Mouse (Mus musculus): ENCODE results near the gene Cct8. TPM values are rescaled to one million over a fixed set of nuclear protein-coding genes. Genes with fewer than 3 reads are reported as not detected.
A peak's percentile ranks its signal among the peaks of the same experiment; 100 is the strongest.

The Cct8 gene
- polyA plus RNA-seq (2014; fragmentation: Nextera tagmentation; extraction: Ambion mirVana): 410 and 431 TPM in 2 replicates

GRCm38 (mm10) chr16:87495716-87496447 is at the start of gene Cct8:
Gene Cct8 (minus strand): TSS chr16:87495873.
- Histone ChIP-seq H3K27me3 (ENCODE audit: control insufficient read depth, insufficient read depth, low read length) (no peaks in the 10 kb centered on the region), H3K4me2 (ENCODE audit: low read depth, low read length) (peak within 1 kb of the TSS; percentile 89), H3K9ac (replicated peaks; ENCODE audit: low read depth, low read length) (peak within 1 kb of the TSS; percentile 91), H3K9me3 (ENCODE audit: control insufficient read depth, low read length) (no peaks in the 10 kb centered on the region), H3K27ac (ENCODE audit: low read depth, low read length) (peak within 1 kb of the TSS; percentile 85), H3K4me3 (ENCODE audit: low read depth, low read length) (peak within 1 kb of the TSS; percentile 91), H3K4me1 (ENCODE audit: control insufficient read depth, insufficient read depth, low read length) (peaks cover 10% of the 10 kb centered on the region), H3K36me3 (ENCODE audit: control insufficient read depth, insufficient read depth, low read length) (peaks cover 8% of the 10 kb centered on the region)
- ATAC-seq (ENCODE audit: low read depth): peak; percentile 96
- WGBS: under 1% methylated on average over 48 of the region's 48 CpGs

- Histone ChIP-seq H3K9ac (replicated peaks; ENCODE audit: low read depth, low read length) (no peak overlapping the region), H3K4me3 (ENCODE audit: low read depth, low read length) (no peak overlapping the region), H3K4me2 (ENCODE audit: low read depth, low read length) (no peak overlapping the region), H3K27ac (ENCODE audit: low read depth, low read length) (no peak overlapping the region), H3K4me1 (ENCODE audit: control insufficient read depth, insufficient read depth, low read length) (no peaks in the 10 kb centered on the region), H3K9me3 (ENCODE audit: control insufficient read depth, low read length) (no peaks in the 10 kb centered on the region), H3K27me3 (ENCODE audit: control insufficient read depth, insufficient read depth, low read length) (no peaks in the 10 kb centered on the region), H3K36me3 (ENCODE audit: control insufficient read depth, insufficient read depth, low read length) (no peaks in the 10 kb centered on the region)
- ATAC-seq (ENCODE audit: low read depth): no peak
- 76% methylated on average over 10 of the region's 10 CpGs for WGBS
Measured at GRCm38 (mm10) chr16:87528755-87529154, 33.1 kb upstream of the Cct8 start.

DNA sequence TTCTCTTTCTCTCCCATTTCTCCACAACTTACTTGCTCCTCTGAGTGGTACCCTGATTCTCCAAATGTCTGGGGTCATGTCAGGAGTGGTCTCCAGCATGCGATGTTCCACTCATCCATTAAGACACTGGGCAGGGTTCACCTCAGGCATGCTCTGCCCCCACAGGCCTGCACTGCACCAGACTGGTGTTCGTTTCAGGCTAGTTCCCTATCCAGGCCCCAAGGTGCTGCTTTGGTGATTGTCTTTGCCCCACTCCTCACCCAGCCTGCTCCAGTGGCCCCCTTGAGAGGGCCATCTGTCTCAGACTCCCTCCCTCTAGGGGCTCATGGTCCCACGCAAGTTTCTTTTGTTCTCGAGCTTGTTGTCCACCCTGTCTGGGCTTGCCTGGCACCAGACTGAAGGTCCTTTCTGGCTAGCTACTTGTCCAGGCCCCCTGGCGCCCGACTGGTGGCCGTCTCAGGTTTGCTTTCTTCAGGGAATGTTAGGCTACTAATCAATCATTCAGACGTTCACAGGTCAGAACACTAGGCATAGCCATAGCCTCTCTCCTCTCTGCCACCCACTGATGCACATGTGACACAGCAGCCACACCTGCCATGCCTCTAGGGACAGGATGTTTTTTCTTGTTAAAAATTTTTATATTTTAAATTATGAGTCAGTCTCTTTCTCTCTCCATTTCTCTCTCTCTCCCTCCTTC is 32.0 kb upstream of the Cct8 start:
- no peaks in the 10 kb centered on the region for H3K36me3 ChIP-seq (ENCODE audit: control insufficient read depth, insufficient read depth, low read length)
- H3K4me1 ChIP-seq (ENCODE audit: control insufficient read depth, insufficient read depth, low read length): no peaks in the 10 kb centered on the region
- no peak overlapping the region for H3K4me2 ChIP-seq (ENCODE audit: low read depth, low read length)
- WGBS: 59% methylated on average over 8 of the region's 8 CpGs
- no peak overlapping the region for H3K4me3 ChIP-seq (ENCODE audit: low read depth, low read length)
- ATAC-seq (ENCODE audit: low read depth): no peak
- no peaks in the 10 kb centered on the region for H3K27me3 ChIP-seq (ENCODE audit: control insufficient read depth, insufficient read depth, low read length)
- H3K9ac ChIP-seq (replicated peaks; ENCODE audit: low read depth, low read length): no peak overlapping the region
- no peak overlapping the region for H3K27ac ChIP-seq (ENCODE audit: low read depth, low read length)
- no peaks in the 10 kb centered on the region for H3K9me3 ChIP-seq (ENCODE audit: control insufficient read depth, low read length)

DNA sequence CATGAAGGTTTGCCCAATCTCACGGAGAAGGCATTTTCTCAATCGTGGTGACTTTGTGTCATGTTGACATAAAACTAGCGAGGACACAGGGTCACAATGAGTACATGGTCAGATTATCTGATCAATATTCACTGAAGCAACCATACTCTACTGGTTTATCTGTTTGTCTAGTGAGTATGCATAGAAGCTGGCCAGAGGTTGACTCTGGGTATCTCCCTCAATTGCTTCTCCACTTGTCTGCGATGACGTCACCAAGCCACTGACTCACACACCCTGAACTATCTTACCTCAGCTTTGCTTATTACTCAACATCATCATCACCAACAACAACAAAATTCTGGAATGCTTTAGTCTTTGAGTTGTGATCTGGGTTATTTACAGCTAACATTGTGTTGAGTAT is 28.6 kb upstream of the Cct8 start:
- Histone ChIP-seq H3K4me3 (ENCODE audit: low read depth, low read length) (no peak overlapping the region), H3K27ac (ENCODE audit: low read depth, low read length) (no peak overlapping the region), H3K9ac (replicated peaks; ENCODE audit: low read depth, low read length) (no peak overlapping the region), H3K36me3 (ENCODE audit: control insufficient read depth, insufficient read depth, low read length) (no peaks in the 10 kb centered on the region), H3K4me2 (ENCODE audit: low read depth, low read length) (no peak overlapping the region), H3K4me1 (ENCODE audit: control insufficient read depth, insufficient read depth, low read length) (no peaks in the 10 kb centered on the region), H3K27me3 (ENCODE audit: control insufficient read depth, insufficient read depth, low read length) (no peaks in the 10 kb centered on the region), H3K9me3 (ENCODE audit: control insufficient read depth, low read length) (no peaks in the 10 kb centered on the region)
- no peak for ATAC-seq (ENCODE audit: low read depth)
- WGBS: 94% methylated on average over 5 of the region's 5 CpGs

DNA sequence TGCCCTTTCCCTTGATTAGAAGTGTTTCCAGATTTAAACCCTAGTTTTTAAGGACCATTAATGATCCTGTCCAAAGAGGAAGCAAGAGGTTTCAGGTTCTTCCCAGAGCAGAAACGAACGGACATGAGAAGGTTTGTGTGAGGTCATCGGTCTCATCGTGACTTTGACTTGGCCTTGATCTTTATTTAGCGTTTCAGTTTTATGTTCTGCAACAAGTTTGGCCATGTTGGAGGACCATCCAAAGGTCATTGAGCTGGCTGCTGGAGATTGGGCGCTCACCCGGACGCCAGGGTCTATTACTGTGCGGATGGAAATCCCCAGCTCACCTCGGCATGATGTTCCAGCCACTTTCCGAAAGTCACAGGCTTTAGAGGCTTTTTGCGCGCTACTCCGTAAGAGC is 16.7 kb upstream of the Cct8 start:
- WGBS: 95% methylated on average over 14 of the region's 14 CpGs
- H3K27ac ChIP-seq (ENCODE audit: low read depth, low read length): no peak overlapping the region
- no peaks in the 10 kb centered on the region for H3K9me3 ChIP-seq (ENCODE audit: control insufficient read depth, low read length)
- H3K4me1 ChIP-seq (ENCODE audit: control insufficient read depth, insufficient read depth, low read length): no peaks in the 10 kb centered on the region
- no peak for ATAC-seq (ENCODE audit: low read depth)
- no peak overlapping the region for H3K9ac ChIP-seq (replicated peaks; ENCODE audit: low read depth, low read length)
- no peak overlapping the region for H3K4me3 ChIP-seq (ENCODE audit: low read depth, low read length)
- H3K27me3 ChIP-seq (ENCODE audit: control insufficient read depth, insufficient read depth, low read length): no peaks in the 10 kb centered on the region
- H3K36me3 ChIP-seq (ENCODE audit: control insufficient read depth, insufficient read depth, low read length): no peaks in the 10 kb centered on the region
- no peak overlapping the region for H3K4me2 ChIP-seq (ENCODE audit: low read depth, low read length)

DNA sequence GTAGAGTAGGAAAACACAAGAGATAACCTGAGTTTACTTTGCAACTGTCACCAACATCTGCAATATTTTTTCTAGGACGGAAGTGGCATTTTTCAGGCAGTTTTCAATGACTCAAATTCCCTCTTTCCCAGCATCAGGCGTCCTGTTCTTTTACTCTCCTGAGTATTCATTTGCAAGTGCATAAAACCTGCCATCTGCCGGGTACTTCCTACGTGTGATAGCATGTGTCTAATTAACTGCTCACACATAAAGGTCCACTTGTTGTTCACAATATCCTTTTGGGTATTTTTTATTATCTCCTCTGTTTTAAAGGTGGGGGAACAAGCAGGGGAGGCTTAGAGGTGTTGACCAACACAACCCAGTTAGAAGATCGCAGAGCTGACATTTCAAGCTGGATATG is 16.0 kb upstream of the Cct8 start:
- ATAC-seq (ENCODE audit: low read depth): no peak

GRCm38 (mm10) chr16:87501304-87502078 is 5.8 kb upstream of the Cct8 start:
- ATAC-seq (ENCODE audit: low read depth): no peak

More for the DNA sequence above, 16.0 kb upstream of the Cct8 start:
- Histone ChIP-seq H3K4me3 (ENCODE audit: low read depth, low read length) (no peak overlapping the region), H3K9me3 (ENCODE audit: control insufficient read depth, low read length) (no peaks in the 10 kb centered on the region), H3K27me3 (ENCODE audit: control insufficient read depth, insufficient read depth, low read length) (no peaks in the 10 kb centered on the region), H3K4me1 (ENCODE audit: control insufficient read depth, insufficient read depth, low read length) (no peaks in the 10 kb centered on the region), H3K4me2 (ENCODE audit: low read depth, low read length) (no peak overlapping the region), H3K36me3 (ENCODE audit: control insufficient read depth, insufficient read depth, low read length) (no peaks in the 10 kb centered on the region), H3K27ac (ENCODE audit: low read depth, low read length) (no peak overlapping the region), H3K9ac (replicated peaks; ENCODE audit: low read depth, low read length) (no peak overlapping the region)
- 50% methylated on average over 5 of the region's 5 CpGs for WGBS

GRCm38 (mm10) chr16:87499556-87499955 is 3.9 kb upstream of the Cct8 start:
- Histone ChIP-seq H3K36me3 (ENCODE audit: control insufficient read depth, insufficient read depth, low read length) (no peaks in the 10 kb centered on the region), H3K9me3 (ENCODE audit: control insufficient read depth, low read length) (no peaks in the 10 kb centered on the region), H3K4me3 (ENCODE audit: low read depth, low read length) (no peak overlapping the region), H3K4me2 (ENCODE audit: low read depth, low read length) (no peak overlapping the region), H3K4me1 (ENCODE audit: control insufficient read depth, insufficient read depth, low read length) (peaks cover 3% of the 10 kb centered on the region), H3K9ac (replicated peaks; ENCODE audit: low read depth, low read length) (no peak overlapping the region), H3K27ac (ENCODE audit: low read depth, low read length) (no peak overlapping the region), H3K27me3 (ENCODE audit: control insufficient read depth, insufficient read depth, low read length) (no peaks in the 10 kb centered on the region)
- WGBS: 60% methylated on average over 6 of the region's 6 CpGs
- ATAC-seq (ENCODE audit: low read depth): no peak

More at GRCm38 (mm10) chr16:87501304-87502078, 5.8 kb upstream of the Cct8 start:
- H3K9ac ChIP-seq (replicated peaks; ENCODE audit: low read depth, low read length): no peak overlapping the region
- H3K4me2 ChIP-seq (ENCODE audit: low read depth, low read length): no peak overlapping the region
- no peaks in the 10 kb centered on the region for H3K4me1 ChIP-seq (ENCODE audit: control insufficient read depth, insufficient read depth, low read length)
- H3K4me3 ChIP-seq (ENCODE audit: low read depth, low read length): no peak overlapping the region
- H3K27me3 ChIP-seq (ENCODE audit: control insufficient read depth, insufficient read depth, low read length): no peaks in the 10 kb centered on the region
- WGBS: 51% methylated on average over 13 of the region's 13 CpGs
- no peak overlapping the region for H3K27ac ChIP-seq (ENCODE audit: low read depth, low read length)
- no peaks in the 10 kb centered on the region for H3K9me3 ChIP-seq (ENCODE audit: control insufficient read depth, low read length)
- no peaks in the 10 kb centered on the region for H3K36me3 ChIP-seq (ENCODE audit: control insufficient read depth, insufficient read depth, low read length)

DNA sequence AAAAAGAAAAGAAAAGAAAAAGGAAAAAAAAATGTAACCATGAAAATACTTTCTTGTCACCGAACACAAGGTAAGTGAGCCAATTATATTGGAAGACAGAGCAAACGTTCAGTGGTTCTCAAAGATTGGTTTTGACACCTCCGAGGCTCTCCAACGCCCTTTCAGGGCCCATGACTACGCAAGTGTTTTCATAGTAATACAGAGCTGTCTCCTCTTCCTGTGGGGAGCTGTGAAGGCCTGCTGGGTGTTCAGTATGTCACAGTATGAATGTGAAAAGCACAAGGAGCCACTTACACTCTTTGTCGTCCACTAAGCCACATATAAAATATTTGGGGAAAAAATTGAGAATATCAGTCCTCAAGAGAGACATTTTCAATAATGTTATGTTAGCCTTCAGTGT is 1.5 kb upstream of the Cct8 start:
- no peak overlapping the region for H3K4me3 ChIP-seq (ENCODE audit: low read depth, low read length)
- no peak for ATAC-seq (ENCODE audit: low read depth)
- H3K9ac ChIP-seq (replicated peaks; ENCODE audit: low read depth, low read length): no peak overlapping the region
- peaks cover 10% of the 10 kb centered on the region for H3K4me1 ChIP-seq (ENCODE audit: control insufficient read depth, insufficient read depth, low read length)
- H3K4me2 ChIP-seq (ENCODE audit: low read depth, low read length): no peak overlapping the region
- WGBS: 88% methylated on average over 6 of the region's 6 CpGs
- no peaks in the 10 kb centered on the region for H3K9me3 ChIP-seq (ENCODE audit: control insufficient read depth, low read length)
- H3K27ac ChIP-seq (ENCODE audit: low read depth, low read length): no peak overlapping the region
- H3K36me3 ChIP-seq (ENCODE audit: control insufficient read depth, insufficient read depth, low read length): no peaks in the 10 kb centered on the region
- no peaks in the 10 kb centered on the region for H3K27me3 ChIP-seq (ENCODE audit: control insufficient read depth, insufficient read depth, low read length)

Measured in neural tube, embryonic 14.5 days (tissue).